Mouse (Mus musculus) neural tube, embryonic 10.5 days (tissue): ENCODE measurements around the gene Izumo1r.

ENCODE experiments used
- DNase-seq: peaks from one replicate; pipeline ENCODE4 v3.0.0-alpha.2; 2017; ENCODE audit warnings: low spot score; ENCODE audit errors: extremely low spot score

The Izumo1r gene

DNA sequence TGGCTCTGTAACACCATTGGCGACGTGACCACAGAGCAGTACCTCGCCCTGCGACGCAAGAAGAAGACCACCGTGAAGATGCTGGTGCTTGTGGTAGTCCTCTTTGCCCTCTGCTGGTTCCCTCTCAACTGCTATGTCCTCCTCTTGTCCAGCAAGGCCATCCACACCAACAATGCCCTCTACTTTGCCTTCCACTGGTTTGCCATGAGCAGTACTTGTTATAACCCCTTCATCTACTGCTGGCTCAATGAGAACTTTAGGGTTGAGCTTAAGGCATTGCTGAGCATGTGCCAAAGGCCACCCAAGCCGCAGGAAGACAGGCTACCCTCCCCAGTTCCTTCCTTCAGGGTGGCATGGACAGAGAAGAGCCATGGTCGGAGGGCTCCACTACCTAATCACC lies 35.4 kb downstream of the Izumo1r start:
- no peak for DNase-seq

DNA sequence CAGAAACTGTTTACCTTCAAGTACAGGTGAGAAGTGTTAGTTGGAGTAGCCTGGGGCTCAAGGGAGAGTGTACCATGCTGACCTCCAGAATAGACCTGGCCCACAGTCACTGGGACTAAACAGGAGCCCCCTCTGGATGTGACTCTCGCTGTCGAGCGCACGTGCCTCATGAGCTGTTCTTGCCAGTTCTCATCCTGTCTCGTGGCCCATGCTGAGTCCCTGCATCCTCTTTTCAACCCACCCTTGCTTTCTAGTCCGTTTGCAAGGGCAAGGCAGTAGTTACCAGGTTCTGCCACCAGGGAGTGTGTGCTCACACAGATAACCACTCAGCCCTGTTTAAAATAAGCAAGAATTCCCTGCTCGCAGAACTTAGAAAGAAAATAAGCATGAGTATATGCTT lies 36.8 kb downstream of the Izumo1r start:
- peak; percentile 37 for DNase-seq

DNA sequence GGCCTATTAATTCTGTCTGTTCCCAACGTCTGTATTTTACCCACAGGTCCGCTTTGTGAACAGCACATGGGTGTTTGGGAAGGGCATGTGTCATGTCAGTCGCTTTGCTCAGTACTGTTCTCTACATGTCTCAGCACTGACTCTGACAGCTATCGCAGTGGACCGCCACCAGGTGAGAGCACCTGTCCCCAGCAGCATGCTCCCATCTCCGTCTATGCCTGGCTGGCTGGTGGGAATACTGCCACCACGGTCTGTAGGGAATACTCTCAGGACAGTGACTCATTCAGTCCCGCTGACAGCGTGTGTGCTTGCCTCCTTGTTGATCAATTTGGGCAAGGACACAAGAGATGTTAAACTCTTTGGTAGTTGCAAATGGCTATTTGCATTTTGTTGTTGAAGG lies 39.0 kb downstream of the Izumo1r start:
- DNase-seq = no peak

DNA sequence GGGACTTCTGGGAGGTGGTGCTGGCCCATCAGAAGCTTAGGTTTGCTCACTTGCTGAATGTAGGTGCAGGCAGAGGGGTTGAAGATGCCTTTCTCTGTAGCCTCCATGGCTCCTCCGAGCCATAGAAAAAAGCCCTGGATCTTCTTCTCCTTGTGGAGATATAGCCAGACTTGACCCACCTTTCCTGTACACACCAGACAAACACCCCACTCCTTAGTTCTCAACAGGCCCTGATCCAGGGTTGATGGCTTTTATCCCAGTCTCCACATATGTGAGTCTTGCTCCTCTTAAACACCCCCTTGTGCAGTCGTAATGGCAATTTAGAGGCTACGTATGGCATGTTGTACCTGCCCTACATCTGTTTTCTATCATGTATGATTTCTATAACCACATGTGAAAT lies 40.6 kb downstream of the Izumo1r start:
- no peak for DNase-seq

DNA sequence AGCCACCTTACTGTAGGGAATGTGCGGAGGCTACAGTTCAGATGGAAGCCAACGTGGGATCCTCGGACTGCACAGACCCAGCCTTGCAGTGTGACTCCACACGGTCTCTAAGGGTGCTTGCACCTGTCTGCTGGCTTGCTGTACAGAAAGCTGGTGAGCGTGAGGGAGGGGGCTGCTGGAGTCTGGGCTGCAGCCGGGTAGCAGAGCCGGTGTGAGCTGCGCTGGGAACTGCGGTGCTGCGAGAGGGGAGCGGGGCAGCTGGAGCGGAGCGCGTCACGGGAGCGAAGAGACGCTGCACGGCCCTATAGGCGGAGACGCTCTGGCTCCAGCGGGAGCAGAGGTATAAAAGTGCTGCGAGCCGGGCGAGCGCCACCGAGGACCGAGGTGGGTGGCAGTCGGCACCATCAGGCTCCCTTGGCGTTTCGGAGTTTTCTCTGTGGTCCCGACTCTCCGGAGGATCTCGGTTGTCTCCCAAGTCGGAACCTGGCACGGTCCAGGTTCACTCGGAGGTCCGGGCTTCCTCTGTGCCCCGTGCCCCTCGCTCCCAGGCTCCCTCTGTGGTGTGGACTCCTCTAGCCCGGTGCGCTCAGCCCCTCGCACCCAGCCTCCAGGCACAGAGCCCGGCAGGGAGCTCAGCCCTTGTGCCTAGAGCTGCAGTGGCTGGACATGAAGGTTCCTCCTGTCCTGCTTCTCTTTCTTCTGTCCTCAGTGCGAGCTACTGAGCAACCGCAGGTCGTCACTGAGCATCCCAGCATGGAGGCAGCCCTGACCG lies 43.7 kb downstream of the Izumo1r start, which contains the start of gene Gpr83:
Gene Gpr83 (plus strand): TSS at position 343 of the 772 bp plus-strand sequence.
- DNase-seq = peak; percentile 65

DNA sequence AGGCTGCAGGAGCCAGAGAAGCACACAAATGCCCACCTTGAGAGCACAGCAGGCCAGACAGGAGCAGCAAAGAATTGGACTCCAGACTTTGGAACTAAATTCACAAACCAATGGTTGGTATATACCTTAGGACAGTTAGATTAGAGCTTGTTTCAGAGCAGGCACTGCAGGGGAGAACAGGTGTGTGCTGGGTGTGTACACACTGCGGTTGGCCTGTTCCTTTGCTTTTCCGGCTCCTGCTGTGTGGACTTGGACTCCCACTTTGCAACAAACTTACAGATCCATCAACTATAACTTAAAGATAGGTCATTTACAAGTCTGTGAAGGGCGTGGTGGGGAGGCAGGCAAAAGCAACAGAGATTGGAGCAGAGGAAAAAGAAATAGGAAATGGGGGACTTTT lies 45.0 kb downstream of the Izumo1r start:
- no peak for DNase-seq

DNA sequence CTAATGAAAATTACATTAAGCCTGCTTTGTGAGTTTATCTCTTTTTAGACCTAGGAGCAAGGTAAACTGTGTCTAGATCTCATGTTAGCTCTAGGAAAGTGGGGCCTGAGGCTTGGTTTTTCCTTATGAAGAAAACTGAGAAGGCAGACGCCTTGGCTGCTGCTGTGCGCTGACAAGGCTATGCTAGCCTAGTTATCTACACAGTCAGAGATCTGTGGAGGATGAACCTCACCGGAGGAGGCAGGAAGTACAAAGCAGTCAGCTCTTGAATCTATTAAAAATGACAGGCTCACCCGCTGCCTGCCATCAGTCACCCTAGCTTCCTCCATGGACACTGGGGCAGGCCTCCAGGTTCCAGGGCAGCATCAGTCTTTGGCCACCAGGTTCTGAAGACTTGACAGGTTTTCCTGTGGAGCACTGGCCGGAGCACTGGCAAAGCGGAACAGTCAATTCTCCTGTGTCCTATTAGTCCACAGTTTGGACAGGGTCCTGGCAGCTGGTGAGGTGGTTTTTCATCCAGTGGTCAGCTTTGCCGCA lies 45.5 kb downstream of the Izumo1r start:
- DNase-seq = no peak

DNA sequence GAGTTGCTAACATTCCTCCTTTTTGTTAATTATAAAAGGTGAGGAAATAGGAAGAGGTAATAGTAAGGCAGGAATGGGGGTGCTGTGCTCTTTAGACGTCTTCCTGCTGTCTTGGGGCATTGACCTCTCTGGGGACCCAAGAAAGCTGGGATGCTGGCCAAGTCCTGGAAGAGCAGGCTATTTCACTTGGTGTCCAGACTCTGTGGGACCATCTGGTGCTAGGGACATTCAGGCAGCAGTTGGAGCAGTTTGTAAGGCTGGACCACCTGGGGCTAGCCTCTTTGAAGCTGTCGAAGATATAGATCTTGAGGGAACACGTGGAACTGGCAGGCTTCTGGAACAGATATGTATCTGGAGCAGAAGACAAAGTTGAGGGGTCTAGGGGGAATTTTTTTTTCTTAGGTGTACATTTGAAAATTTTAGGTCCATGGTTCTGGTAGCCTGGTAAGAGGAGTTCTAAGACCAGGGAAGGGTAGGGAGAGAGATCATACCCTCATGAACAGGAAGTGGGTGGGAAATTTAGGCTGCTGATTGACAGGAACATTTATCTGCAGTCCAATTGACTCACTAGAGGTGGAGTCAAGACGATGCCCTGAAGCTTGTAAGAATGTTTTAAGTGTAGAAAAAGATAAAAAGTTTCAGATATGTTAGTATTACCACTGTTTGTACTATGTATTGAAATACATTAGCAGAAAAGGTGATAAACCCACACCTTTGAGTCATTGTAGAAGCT lies 46.7 kb downstream of the Izumo1r start:
- DNase-seq = no peak

DNA sequence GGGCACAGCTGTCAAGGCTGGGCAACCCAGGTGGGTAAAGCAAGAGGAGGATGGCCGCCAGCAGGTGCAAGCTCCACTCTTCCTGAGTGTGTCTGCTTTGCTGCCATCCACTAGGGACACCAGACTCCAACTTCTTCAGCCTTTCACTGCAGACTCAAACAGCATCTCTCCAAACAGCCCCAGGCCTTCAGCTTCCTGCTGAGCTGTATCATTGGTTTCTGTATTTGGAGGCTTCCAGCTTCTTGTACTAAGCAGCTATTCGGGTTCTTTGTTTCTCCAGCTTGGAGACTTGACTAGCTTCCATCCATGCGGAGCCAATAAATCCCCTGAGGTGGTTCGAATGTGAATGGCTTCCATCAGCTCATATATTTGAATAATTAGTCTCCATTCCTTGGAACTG lies 49.2 kb downstream of the Izumo1r start:
- no peak for DNase-seq

DNA sequence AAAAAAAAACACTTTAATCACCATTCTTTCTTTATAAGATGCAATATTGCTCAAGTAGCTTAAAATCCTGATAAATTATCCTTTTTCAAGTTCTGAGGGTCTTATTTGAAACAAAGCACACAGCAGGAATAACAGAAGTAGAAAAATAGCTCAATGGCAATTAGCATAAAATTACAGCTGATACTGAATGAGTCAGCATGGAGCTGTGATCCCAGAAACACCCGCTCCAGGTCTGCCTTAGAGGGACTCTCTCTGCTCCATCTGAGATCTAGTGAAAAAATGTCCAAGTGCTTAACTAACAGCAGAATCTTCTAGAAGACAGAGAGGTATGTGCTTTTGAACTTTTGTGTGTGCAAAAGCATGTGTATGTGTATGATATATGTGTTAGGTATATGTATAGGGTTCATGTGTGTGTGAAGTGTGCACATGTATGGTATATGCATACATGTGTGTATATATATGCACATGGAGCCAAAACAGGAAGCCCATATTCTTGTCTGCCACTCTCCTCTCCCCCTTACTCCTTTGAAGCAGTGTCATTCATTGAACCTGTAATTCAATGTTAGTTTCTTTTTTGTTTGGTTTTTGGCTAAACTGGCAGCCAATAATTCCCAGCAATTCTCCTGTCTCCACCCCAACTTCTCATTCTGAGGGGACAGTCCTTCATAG lies 55.3 kb downstream of the Izumo1r start:
- no peak for DNase-seq

DNA sequence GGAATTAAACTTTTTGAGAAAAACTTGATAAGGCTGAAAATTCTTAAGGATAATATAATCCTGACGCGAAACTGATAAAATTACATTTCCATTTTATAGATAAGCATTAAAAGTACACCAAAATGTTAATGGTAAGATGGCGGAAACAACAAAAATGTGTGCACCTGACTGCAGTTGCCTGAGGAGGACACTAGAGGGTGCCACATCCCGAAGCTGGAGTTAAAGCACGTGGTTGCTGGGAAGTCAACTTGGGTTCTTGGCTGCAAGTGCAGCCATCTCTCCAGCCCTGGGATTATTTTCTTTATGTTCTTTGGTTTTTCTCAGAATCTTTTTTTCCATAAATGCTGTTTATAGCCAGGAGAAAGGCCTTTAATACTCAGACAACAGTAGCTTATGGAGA lies 57.3 kb downstream of the Izumo1r start:
- no peak for DNase-seq

DNA sequence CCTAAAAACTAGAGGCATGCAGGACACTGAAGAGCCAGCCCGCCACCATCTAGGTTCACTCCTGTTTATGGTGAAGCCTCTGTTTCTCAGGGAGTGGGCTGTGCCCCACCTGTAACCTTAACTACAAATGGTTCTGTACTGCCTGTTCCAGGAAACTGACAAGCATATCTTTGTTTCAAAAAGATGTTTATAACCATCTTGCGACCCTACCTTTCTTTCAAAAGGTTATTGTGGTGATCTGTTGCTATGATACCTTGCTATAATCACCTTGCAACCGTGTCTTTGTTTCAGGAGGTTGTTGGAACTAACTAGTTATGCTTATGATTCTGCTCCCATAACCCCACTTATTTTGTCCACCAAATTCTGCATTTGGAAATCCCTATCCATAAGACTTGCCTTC lies 59.8 kb downstream of the Izumo1r start:
- DNase-seq = no peak

DNA sequence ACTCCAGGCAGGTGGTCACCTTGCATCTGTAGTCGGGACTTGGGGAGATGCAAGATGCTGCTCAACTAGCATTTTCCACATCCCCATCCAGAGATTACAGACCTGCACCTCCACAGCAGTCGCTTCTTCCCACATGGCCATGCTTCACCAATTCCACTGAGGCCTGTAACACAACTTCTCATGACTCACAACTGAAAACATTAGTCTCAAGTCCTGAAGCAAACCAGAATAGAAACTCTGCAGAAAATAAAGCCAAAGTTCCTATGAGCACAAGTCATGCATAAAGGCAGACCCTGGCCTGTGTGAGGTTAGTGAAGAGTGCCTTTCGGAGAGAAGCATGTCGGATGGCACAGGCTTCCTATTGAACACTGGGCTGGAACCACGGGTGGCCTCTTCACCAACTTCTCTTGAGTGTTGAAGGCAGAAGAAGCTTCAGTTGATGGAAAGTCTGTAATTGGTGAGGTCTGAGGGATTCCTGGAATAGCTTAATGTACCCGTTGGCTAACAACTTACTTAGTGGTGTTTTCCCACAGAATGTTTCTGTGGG lies 60.4 kb downstream of the Izumo1r start:
- DNase-seq = no peak

DNA sequence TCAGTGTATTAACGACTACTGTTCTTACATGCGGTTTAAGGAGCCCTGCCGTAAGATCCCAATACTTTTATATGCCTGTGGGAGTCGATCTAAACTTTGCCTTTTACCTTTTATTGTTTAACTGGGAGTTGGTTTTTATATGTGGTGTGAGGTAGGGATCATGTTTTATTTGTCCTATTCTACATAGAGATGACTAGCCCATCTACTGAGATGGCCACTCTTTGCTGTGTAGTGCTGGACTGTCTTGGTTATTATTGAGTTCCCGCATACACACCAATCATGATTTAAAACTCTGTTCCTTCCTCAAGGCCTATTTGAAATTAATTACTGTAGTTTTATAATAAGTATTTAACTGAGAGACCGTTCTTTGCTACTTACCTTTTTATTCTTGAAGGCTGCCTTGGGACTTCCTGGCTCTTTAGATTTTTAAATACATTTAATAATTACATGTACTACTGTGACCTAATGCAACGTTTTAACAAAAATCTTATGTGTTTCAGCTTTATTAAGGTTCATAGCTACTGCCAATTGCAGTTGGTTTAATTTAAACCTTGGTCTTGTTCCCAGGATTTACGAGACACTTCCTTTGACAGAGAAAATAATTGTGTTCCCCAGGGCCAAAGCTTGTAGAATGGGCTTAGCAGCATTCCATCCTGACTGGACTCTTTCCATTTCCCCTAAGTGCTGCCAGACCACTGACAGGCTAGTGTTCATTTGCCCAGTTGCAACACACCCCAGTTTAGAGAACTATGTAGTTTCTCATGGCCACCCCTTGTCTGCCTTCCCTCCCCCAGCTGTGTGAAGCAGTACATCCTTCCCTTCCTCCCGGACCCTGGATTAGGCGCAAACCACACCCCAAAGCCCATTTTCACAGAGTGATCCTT lies 61.6 kb downstream of the Izumo1r start:
- no peak for DNase-seq

DNA sequence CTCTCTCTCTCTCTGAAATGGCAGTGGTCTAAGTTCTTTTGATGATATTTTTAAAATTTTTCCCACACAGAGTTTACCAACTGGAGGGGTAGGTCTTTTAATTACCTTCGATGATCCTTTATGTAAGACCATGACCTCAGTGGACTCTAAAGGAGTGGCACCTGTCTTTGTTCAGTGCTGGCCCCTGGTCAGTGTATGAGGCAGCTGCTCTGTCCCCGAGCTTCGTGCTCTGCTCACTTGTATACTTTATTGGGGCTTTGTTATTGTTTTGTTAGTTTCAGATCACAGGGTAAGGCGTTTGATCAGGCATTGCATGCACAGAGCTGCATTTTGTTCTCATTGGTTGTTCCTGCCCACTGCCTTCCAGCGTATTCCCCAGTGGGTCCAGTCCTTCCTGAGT lies 63.8 kb downstream of the Izumo1r start:
- DNase-seq = no peak

DNA sequence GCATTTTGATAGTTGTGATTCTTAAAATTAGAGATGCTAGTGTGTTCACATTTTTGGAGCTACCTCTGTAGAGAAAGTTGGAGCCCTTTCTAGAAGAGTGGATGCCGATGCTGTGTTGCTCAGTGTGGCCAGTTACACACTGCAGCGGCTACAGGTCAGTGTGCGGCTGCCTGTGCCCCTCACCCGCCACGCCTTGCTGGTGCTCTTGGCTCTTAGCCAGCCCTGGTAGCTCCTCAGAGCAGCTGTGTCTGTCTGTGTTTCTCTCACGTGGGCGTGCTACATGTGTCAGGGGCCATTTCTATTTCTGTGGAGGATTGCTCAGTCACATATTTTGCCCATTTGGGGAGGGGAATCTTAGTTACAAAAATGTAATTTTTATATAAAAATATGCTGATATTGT lies 64.2 kb downstream of the Izumo1r start:
- no peak for DNase-seq
